In the genomic region with DNA sequence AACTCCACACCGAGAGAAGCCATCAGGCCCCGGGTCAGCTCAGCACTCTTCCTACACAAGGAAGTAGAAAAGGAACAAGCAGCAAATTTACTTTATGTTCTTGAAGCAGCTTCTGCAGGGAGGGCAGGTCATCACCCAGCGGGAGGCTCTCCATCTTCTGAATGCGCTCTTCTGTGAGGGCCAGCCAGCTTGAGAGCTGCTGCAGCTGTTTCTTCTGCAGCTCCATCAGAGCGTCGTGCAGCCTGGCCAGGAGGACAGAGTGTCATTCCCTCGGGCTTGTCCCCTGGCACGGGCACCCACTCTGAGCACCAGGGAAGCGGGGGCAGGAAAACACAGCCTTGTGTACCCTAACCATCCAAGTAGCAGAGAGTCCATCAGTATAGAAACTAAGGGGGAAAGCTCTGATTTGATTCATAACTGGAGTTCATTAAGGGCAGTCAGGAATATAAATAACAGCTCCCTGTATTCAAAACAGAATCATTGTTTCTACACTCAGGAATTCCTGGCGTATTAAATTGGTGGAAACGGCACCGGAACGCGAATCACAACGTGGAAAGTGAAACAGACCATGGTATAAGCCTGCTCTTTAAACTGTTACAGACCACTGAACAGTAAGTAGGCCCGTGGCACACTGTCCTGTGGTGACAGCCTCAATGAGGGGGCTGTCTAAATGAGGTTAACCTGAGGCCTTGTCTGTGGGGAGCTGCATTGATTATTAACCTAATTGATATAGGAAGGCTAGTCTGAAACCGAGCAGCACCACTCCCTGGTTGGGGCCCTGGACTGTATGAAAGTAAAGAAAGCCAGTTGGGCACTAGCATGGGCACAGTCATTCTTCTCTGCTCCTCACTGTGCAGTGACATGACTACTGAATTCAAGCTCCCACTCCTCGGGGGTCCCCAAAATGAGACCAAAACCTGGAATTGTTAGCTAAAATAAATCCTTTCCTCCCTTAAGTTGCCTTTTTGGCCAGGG, we compare ENCODE assay signal across 9 mouse cellular contexts.
DNase-seq lines count a peak whose midpoint lies in the region; ATAC-seq and TF ChIP-seq lines count a peak whose summit lies in the region.
"Had no signal": no experiment of that assay in that cellular context is flagged by ENCODE, and none has a peak within 500 bp of the region (broad histone marks: within the 10 kb centered on the region; RNA-seq: fewer than 3 reads in every experiment).

No protein-coding gene starts in this region.

- TF ChIP-seq CTCF in Patski (IDR thresholded peaks at IDR 0.05): no peak
- no peak for TF ChIP-seq CTCF in lung, adult 2 months (IDR thresholded peaks at IDR 0.05; ENCODE audit: insufficient read depth, low read length)

- WGBS in hindbrain, embryonic 14.5 days: 42% methylated on average over 18 of the region's 18 CpGs
- 45% methylated on average over 18 of the region's 18 CpGs for WGBS in lung, adult 2 months

- H3K4me2 ChIP-seq in hindbrain, embryonic 14.5 days (replicated peaks): no peak overlapping the region
- H3K4me2 ChIP-seq: midbrain, embryonic 12.5 days had no signal

- in situ Hi-C loops in Patski (cut with MboI; ENCODE audit: low pct_unique_long_range_greater_than_20kb): no loop called here

- CTCF ChIA-PET in Patski (lab: Charles Lee): interaction anchor here (1.0 to 1.4 kb wide), 7 partner anchors 14 to 186 kb away, joined by 3 to 5 read pairs (median 3); no protein-coding TSS in a partner anchor

- POLR2A ChIA-PET in Patski (lab: Charles Lee): interaction anchor here (0.6 to 1.2 kb wide), 3 partner anchors 34 to 132 kb away, joined by 3 to 5 read pairs (median 5); no protein-coding TSS in a partner anchor

- no peak overlapping the region for H3K4me3 ChIP-seq in hindbrain, embryonic 14.5 days (replicated peaks; ENCODE audit: low read length)
- H3K4me3 ChIP-seq in lung, adult 2 months (replicated peaks; ENCODE audit: extremely low read depth, low read depth, low read length): no peak overlapping the region
- H3K4me3 ChIP-seq: midbrain, embryonic 12.5 days had no signal

- H3K9ac ChIP-seq in hindbrain, embryonic 14.5 days: no peak overlapping the region
- H3K9ac ChIP-seq: midbrain, embryonic 12.5 days had no signal

- ATAC-seq in Patski: peak; percentile 83
- peak; percentile 62; the same call in 1 of the 2 replicates for ATAC-seq in hindbrain, embryonic 14.5 days (ENCODE audit: low FRiP score)
- no peak for ATAC-seq in erythroid progenitor cell, adult 5-6 weeks (replicated peaks; ENCODE audit: low FRiP score, poor library complexity, severe bottlenecking)

- H3K9me3 ChIP-seq in hindbrain, embryonic 14.5 days (ENCODE audit: control insufficient read depth, low read length): no peaks in the 10 kb centered on the region
- H3K9me3 ChIP-seq: midbrain, embryonic 12.5 days had no signal

- H3K27ac ChIP-seq in hindbrain, embryonic 14.5 days: no peak overlapping the region
- H3K27ac ChIP-seq: midbrain, embryonic 12.5 days had no signal

- TF ChIP-seq POLR2A in lung, adult 2 months (IDR thresholded peaks at IDR 0.05; ENCODE audit: borderline replicate concordance, extremely low read depth, low read depth, low read length): no peak

- H3K4me1 ChIP-seq in hindbrain, embryonic 14.5 days (replicated peaks; ENCODE audit: control insufficient read depth, insufficient read depth, low read length): no peaks in the 10 kb centered on the region
- H3K4me1 ChIP-seq in lung, adult 2 months (ENCODE audit: control insufficient read depth, insufficient read depth, low read length): peaks cover 8% of the 10 kb centered on the region

- no peaks in the 10 kb centered on the region; the same call in 1 of the 2 replicates for H3K36me3 ChIP-seq in hindbrain, embryonic 14.5 days (replicated peaks; ENCODE audit: control insufficient read depth, insufficient read depth)

- peak; percentile 19 for DNase-seq in embryo, embryonic 10 days (ENCODE audit: low spot score)
- no peak for DNase-seq in embryo, embryonic 9.5 days (ENCODE audit: extremely low spot score)
- DNase-seq in Patski (ENCODE audit: low read depth, low spot score): peak; percentile 35
- no peak for DNase-seq in hindbrain, embryonic 14.5 days (ENCODE audit: low spot score)
- DNase-seq in lung, adult 2 months: peak; percentile 31
- DNase-seq in frontal cortex, postnatal 25 days (ENCODE audit: low spot score in 2 of 2): no peak
- DNase-seq in right cerebral cortex, adult 18-20 months: no peak

- no peaks in the 10 kb centered on the region for H3K27me3 ChIP-seq in Patski
- no peaks in the 10 kb centered on the region for H3K27me3 ChIP-seq in hindbrain, embryonic 14.5 days (ENCODE audit: control insufficient read depth, insufficient read depth, low read length)
- H3K27me3 ChIP-seq: midbrain, embryonic 12.5 days had no signal

Comparison
In these comparisons a context has a peak if more than half of its experiments do, and no peak if none do; other contexts are left out.
1. DNase-seq: peak in embryo, embryonic 10 days (single experiment), Patski (single experiment) and lung, adult 2 months (single experiment); none in embryo, embryonic 9.5 days (single experiment), hindbrain, embryonic 14.5 days (single experiment), frontal cortex, postnatal 25 days (0 of 2) and right cerebral cortex, adult 18-20 months (single experiment).